Mouse (Mus musculus): Measurements from ENCODE around the gene Gm11492. TPM values are rescaled to one million over a fixed set of nuclear protein-coding genes. Genes with fewer than 3 reads are reported as not detected.

Gm11492 gene
- total RNA-seq (2021): not detected

DNA sequence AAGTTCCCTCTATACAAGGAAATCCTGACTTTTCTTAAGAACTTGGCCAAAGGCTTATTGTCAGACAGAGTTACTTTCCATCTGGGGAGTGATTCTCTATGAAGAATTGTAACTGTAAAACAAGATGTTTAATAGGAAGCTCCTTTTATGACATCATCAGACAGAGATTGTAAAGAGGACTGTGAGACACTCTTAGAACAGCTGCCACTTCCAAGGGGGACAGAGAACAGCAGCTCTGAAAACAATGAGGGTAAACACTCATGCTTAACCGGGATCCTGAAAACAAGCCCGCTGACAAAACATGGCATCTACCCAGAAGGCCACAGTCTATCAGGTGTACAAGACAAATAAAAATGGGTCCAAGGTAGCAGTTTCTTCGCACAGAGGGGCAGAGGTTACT is at the start of gene Gm11492:
Gene Gm11492, plus strand, starts transcription at position 153 of the 400 bp plus-strand sequence.
- DNase-seq (ENCODE audit: low spot score): no peak

DNA sequence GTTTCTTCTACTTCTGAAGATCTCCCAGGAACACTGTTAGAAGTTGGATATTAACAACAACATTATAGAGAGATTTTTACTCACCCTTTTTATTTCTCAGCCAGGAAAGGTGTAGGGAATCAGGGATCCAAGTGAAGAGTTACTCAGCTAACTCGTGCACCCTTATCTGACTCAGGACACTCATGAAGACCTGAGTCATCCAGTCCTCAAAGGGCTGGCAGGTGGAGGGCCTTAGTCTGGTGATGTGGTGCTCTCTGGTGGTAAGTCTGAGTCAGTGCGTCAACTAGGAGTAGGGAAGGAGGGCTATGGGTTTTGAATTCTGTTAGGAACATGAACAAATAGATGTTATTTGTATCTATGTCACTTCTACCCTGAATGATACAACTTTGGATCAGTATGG is 47.2 kb upstream of the Gm11492 start:
- DNase-seq (ENCODE audit: low spot score): no peak
- intact Hi-C loops (cut with DNase I): no loop called here

More for the DNA sequence above, at the start of gene Gm11492:
- intact Hi-C loops (cut with DNase I): no loop called here

DNA sequence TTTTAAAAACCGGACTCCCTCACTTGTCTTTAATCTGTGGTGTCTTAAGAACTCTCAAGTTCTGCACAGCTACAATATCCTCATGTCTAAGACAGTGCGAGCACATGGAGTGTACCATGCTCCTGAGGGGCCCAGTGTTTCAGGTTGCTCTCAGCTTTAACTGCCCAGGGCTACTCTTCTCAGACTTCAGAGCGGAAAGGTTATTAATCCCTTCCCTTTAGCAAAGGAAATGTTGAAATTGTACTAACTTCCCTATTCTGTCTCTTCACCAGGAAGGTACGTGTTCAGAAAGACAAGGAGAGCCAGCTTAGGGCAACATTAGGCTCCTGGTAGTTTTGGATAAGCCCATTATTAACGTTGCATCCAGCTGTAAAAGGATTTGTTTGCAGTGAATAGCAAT is 43.0 kb upstream of the Gm11492 start:
- intact Hi-C loops (cut with DNase I): no loop called here
- no peak for DNase-seq (ENCODE audit: low spot score)

DNA sequence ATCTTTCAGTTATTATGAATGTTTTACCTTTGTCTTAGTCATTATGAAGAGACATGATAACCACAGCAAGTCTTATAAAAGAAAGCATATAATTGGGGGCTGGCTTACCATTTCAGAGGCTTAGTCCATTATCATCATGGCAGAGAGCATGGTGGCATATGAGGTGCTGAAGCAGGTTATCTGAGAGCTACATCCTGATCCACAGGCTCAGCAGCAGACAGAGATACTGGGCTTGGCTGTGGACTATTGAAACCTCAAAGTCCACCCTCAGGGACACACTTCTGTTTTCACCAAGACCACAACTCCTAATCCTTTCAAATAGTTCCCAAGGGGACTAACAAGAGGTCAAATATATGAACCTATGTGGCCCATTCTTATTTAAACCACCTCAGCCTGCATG is 42.5 kb upstream of the Gm11492 start:
- DNase-seq (ENCODE audit: low spot score): no peak
- intact Hi-C loops (cut with DNase I): no loop called here

DNA sequence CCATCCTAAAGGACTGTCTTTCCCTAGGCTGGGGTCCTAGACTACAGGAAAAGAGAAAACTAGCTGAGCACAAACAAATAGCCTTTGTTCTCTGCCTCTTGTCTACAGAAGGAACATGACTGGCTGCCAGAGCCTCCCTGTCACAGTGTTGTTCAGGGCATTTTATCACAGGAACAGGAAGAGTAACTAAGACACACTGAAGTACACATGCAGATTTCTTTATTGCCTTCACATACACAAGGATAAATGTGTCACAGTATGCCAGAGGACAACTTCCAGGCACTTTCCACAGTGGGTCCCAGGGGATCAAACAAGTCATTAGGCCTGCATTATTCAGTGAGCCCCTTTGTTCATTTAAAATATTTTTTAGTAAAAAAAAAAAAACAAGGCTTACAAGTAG is 41.7 kb upstream of the Gm11492 start:
- intact Hi-C loops (cut with DNase I): loop anchor here (5.0 kb wide), 1 partner anchor 53 kb away; no protein-coding TSS in a partner anchor
- DNase-seq (ENCODE audit: low spot score): no peak

DNA sequence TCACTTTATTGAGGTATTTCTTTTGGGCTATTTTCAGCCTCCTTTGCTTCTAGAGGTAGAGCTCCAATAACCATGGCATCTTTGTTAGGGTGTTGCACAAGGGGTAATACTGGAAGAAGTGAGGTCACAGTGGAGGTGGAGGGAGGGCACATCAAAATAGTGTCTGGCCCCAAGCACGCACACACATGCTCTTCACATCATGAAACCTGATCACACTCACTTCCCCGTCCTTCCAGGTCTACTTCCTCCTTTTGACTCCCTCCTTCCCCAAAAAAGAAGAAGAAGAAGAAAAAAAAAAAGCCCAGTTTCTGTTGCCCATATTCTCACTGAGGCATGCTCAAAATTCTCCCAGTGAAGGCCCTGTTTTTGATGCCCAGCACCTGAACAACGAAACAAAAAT is 39.1 kb upstream of the Gm11492 start:
- intact Hi-C loops (cut with DNase I): loop anchor here (5.0 kb wide), 1 partner anchor 50 kb away; no protein-coding TSS in a partner anchor
- DNase-seq (ENCODE audit: low spot score): no peak

DNA sequence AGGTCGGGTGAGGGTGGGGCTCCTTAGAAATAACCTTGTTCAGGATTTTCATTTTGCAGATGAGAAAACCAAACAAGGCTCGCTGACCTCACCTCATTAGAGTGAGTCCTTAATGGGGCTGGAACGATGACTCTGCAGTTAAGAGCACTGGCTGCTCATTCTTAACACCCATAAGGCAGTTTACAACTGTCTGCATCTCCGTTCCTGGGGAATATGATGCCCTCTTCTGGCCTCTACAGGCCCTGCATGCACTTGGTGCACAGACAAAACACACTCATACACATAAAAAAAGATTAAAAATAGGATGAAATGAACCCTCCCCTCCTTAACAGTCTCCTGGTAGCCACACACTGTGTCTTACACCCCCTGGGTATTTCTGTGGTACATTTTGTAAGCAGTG is 38.5 kb upstream of the Gm11492 start:
- intact Hi-C loops (cut with DNase I): loop anchor here (5.0 kb wide), 1 partner anchor 49 kb away; no protein-coding TSS in a partner anchor

DNA sequence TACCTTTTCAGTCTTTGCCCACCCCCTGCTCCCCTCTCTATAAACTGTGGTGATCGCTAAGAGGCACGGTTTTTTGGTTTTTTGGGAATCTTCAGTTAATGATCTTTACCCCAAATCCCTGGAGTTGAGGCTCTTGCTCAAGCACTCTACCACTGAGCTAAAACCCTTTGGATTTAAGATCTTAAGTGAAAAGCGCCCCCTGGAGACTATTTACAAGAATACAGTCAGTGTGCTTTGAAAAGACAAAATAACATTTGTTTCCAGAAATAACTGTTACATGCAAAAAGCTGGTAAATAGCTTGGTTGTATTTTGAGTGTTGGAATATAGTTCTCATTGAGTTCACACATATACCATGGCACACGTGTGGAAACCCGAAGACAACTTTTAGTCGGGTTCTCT is 34.8 kb upstream of the Gm11492 start:
- intact Hi-C loops (cut with DNase I): no loop called here
- DNase-seq (ENCODE audit: low spot score): no peak

More for the DNA sequence above, 38.5 kb upstream of the Gm11492 start:
- DNase-seq (ENCODE audit: low spot score): no peak

- DNase-seq (ENCODE audit: low spot score): no peak
- intact Hi-C loops (cut with DNase I): no loop called here
Measured at GRCm38 (mm10) chr11:87542285-87542684, 24.2 kb upstream of the Gm11492 start.

DNA sequence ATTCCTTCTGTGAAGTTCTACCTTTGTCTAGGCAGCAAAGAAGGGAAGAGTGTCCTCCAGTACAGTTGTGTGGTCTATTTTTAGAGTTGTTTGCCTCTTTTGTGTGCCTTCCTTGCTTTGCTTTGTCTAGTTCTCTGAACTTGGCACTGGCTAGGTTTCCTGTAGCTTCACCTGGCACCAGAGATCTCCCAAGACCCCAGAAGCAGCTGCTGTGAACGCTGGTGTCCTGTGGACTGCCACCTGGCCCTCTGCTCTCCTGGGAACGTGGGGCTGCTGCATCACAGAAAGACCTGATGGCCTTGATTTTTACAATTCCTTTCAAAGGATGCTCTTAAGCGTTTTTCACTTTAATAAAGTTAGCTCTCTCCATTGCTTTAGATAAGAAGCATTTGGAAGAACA is 23.5 kb upstream of the Gm11492 start:
- intact Hi-C loops (cut with DNase I): loop anchor here (1.0 kb wide), 1 partner anchor 8 kb away; no protein-coding TSS in a partner anchor
- DNase-seq (ENCODE audit: low spot score): no peak

GRCm38 (mm10) chr11:87553342-87553741 is 13.1 kb upstream of the Gm11492 start:
- no peak for DNase-seq (ENCODE audit: low spot score)
- intact Hi-C loops (cut with DNase I): no loop called here

DNA sequence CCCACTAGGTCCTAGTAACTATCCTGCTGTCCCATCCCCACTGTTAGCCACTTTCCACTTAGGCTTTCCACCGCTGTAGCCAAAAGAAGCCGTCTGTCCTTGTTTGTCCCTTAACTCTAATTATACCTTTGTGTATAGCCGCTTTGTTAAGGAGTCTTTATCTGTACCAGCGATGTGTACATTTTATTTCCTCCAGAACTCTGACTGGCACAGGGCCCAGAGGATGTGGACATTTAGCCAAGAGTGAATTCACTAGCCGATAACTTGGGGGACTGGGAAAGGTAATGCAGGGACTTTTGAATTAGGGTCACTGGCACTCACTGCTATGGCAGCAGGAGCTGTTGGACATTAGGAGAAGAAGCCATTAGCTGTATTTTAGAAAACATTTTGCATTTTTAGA is 12.1 kb upstream of the Gm11492 start:
- intact Hi-C loops (cut with DNase I): no loop called here
- DNase-seq (ENCODE audit: low spot score): no peak

GRCm38 (mm10) chr11:87555106-87555703 is 11.2 kb upstream of the Gm11492 start:
- DNase-seq (ENCODE audit: low spot score): no peak
- intact Hi-C loops (cut with DNase I): no loop called here

GRCm38 (mm10) chr11:87561208-87561607 is 5.2 kb upstream of the Gm11492 start:
- no peak for DNase-seq (ENCODE audit: low spot score)
- intact Hi-C loops (cut with DNase I): no loop called here

- intact Hi-C loops (cut with DNase I): no loop called here
Measured at GRCm38 (mm10) chr11:87568255-87568953, 2.0 kb downstream of the Gm11492 start, which contains the start of gene Sept4. Gene Sept4 (plus strand): TSS chr11:87568903.

GRCm38 (mm10) chr11:87570743-87571142 is 4.3 kb downstream of the Gm11492 start:
- DNase-seq (ENCODE audit: low spot score): no peak
- intact Hi-C loops (cut with DNase I): no loop called here

More at GRCm38 (mm10) chr11:87568255-87568953, 2.0 kb downstream of the Gm11492 start, which contains the start of gene Sept4:
- DNase-seq (ENCODE audit: low spot score): no peak

DNA sequence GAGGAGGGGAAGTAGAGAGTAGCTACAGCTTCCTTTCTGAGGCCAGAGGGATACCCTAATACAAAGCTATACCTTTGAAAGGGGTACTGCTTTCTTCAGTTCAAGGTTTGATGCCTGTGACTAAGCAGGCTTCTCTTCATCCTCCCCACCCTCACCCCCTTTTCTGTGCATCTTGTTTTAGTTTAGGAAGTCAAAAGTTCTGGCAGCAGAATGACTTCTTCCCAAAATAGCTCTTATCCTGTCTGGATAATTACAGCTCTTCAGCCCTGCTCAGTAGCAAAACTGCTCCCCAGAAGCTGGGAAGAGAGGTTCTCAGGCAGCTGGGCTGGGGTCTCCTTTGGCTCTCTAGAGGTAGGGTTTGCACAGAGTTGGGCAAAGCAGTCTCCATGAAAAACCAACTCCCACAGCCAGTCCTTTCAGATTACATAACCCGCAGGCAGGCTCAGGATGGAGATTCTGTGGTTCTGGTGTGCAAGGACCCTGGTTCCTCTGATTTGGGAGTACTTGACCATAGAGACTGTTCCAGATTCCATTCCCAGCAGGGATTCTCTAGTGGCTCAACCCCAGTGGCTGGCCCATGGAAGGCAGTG is 5.0 kb downstream of the Gm11492 start:
- no peak for DNase-seq (ENCODE audit: low spot score)
- intact Hi-C loops (cut with DNase I): no loop called here

GRCm38 (mm10) chr11:87573751-87574150 is 7.3 kb downstream of the Gm11492 start:
- intact Hi-C loops (cut with DNase I): no loop called here
- DNase-seq (ENCODE audit: low spot score): no peak

GRCm38 (mm10) chr11:87574520-87575180 is 8.2 kb downstream of the Gm11492 start:
- intact Hi-C loops (cut with DNase I): loop anchor here (5.0 kb wide), 1 partner anchor 47 kb away; no protein-coding TSS in a partner anchor
- DNase-seq (ENCODE audit: low spot score): no peak

- DNase-seq (ENCODE audit: low spot score): no peak
- intact Hi-C loops (cut with DNase I): loop anchor here (5.0 kb wide), 1 partner anchor 50 kb away; no protein-coding TSS in a partner anchor
Measured at GRCm38 (mm10) chr11:87577601-87578248, 11.3 kb downstream of the Gm11492 start.
